Mouse (Mus musculus) naive thymus-derived CD4-positive, alpha-beta T cell, adult 2 months (primary cell): Measurements from ENCODE around the gene Gpr6.

ENCODE experiments used
- DNase-seq: peaks from one replicate; pipeline ENCODE4 v3.0.0-alpha.2; 2011; ENCODE audit warnings: low read depth

Gpr6 gene

GRCm38 (mm10) chr10:41072116-41072515 is at the start of gene Gpr6:
Gpr6 (minus strand) TSS chr10:41072285.
- DNase-seq, result no peak

GRCm38 (mm10) chr10:41100060-41100459 is 28.0 kb upstream of the Gpr6 start:
- no peak for DNase-seq

- DNase-seq, result no peak
These were observed 26.1 kb upstream of the Gpr6 start for GRCm38 (mm10) chr10:41098137-41098536.

GRCm38 (mm10) chr10:41088852-41089251 is 16.8 kb upstream of the Gpr6 start:
- DNase-seq, result no peak

- DNase-seq, result no peak
These were observed 389 bp downstream of the Gpr6 start for GRCm38 (mm10) chr10:41071696-41072095.

- DNase-seq, result no peak
These were observed 1.1 kb downstream of the Gpr6 start for GRCm38 (mm10) chr10:41070693-41071651.

- DNase-seq, result no peak
These were observed 11.7 kb downstream of the Gpr6 start for GRCm38 (mm10) chr10:41060250-41060831.

GRCm38 (mm10) chr10:41055581-41055980 is 16.5 kb downstream of the Gpr6 start:
- DNase-seq, result no peak

GRCm38 (mm10) chr10:41054005-41054404 is 18.1 kb downstream of the Gpr6 start:
- no peak for DNase-seq

GRCm38 (mm10) chr10:41042272-41042671 is 29.8 kb downstream of the Gpr6 start:
- no peak for DNase-seq

GRCm38 (mm10) chr10:41041478-41041877 is 30.6 kb downstream of the Gpr6 start:
- DNase-seq, result no peak

- no peak for DNase-seq
These were observed 31.5 kb downstream of the Gpr6 start for GRCm38 (mm10) chr10:41040530-41041085.

GRCm38 (mm10) chr10:41038476-41038875 is 33.6 kb downstream of the Gpr6 start:
- no peak for DNase-seq

- DNase-seq, result no peak
These were observed 34.4 kb downstream of the Gpr6 start for GRCm38 (mm10) chr10:41037722-41038121.

GRCm38 (mm10) chr10:41032811-41033210 is 39.3 kb downstream of the Gpr6 start:
- no peak for DNase-seq

GRCm38 (mm10) chr10:41024860-41025259 is 47.2 kb downstream of the Gpr6 start:
- no peak for DNase-seq

- DNase-seq, result no peak
These were observed 47.7 kb downstream of the Gpr6 start for GRCm38 (mm10) chr10:41024406-41024805.

GRCm38 (mm10) chr10:41022226-41022625 is 49.9 kb downstream of the Gpr6 start:
- DNase-seq, result no peak
